Mouse (Mus musculus) MEL (cell line): ENCODE results near the gene Slc2a4.

Experiments used
- POLR2A ChIP-seq, 2 experiments: IDR thresholded peaks; 2 replicates each; pipeline ENCODE4 v1.6.1; 2011 to 2012; ENCODE audit warnings: low read length in 2 of 2, mild to moderate bottlenecking in 2 of 2, control low read depth in 1 of 2, improper control_type of control experiment in 1 of 2, low read depth in 1 of 2, moderate library complexity in 1 of 2; ENCODE audit not compliant: control insufficient read depth in 1 of 2, insufficient read depth in 1 of 2, poor library complexity in 1 of 2
- POLR2AphosphoS5 ChIP-seq: IDR thresholded peaks from 2 replicates; pipeline ENCODE4 v1.6.1; 2012; ENCODE audit warnings: low read depth, borderline replicate concordance, mild to moderate bottlenecking, inconsistent platforms, low read length, moderate library complexity, mixed read lengths
- ZNF384 ChIP-seq: IDR thresholded peaks from 2 replicates; pipeline ENCODE4 v1.6.1; 2012; ENCODE audit warnings: low read depth, mild to moderate bottlenecking, inconsistent platforms, low read length, improper control_type of control experiment

GRCm38 (mm10) chr11:69901406-69901846 lies 46.6 kb downstream of the Slc2a4 start:
- TF ChIP-seq POLR2AphosphoS5 (no peak), POLR2A (IDR thresholded peaks at IDR 0.05; ENCODE audit: control insufficient read depth in 1 of 2, insufficient read depth in 1 of 2, low read depth in 1 of 2, low read length in 2 of 2, poor library complexity in 1 of 2) (peak in 1 of 2 experiments; percentile 17; a peak in 2 of 4 replicates), ZNF384 (no peak)
